Mouse (Mus musculus) MEL (cell line): ENCODE results near the gene Gm6217.
"Not testable (repeated sequence)": the region's sequence is repeated elsewhere in the genome, so short reads cannot be mapped to it uniquely, and the experiment has no call there.

Experiments
- CTCF ChIP-seq, 3 experiments: IDR thresholded peaks in 2 of 3; conservative IDR thresholded peaks in 1 of 3; 2 replicates each; pipeline ENCODE4 v1.5.1; 2011 to 2012; ENCODE audit warnings: low read length in 3 of 3, low read depth in 2 of 3, mild to moderate bottlenecking in 2 of 3, improper control_type of control experiment in 1 of 3, inconsistent platforms in 1 of 3, mixed read lengths in 1 of 3, moderate library complexity in 1 of 3; ENCODE audit not compliant: control insufficient read depth in 1 of 3, insufficient read depth in 1 of 3, poor library complexity in 1 of 3, severe bottlenecking in 1 of 3
- EP300 ChIP-seq, 2 experiments: IDR thresholded peaks; 2 replicates each; pipeline ENCODE4 v1.6.1; 2011; ENCODE audit warnings: improper control_type of control experiment in 2 of 2, low read length in 2 of 2, low read depth in 1 of 2, mild to moderate bottlenecking in 1 of 2
- GATA1 ChIP-seq: IDR thresholded peaks from 2 replicates; pipeline ENCODE4 v1.6.1; 2011; ENCODE audit warnings: low read depth, low read length, improper control_type of control experiment
- HCFC1 ChIP-seq: IDR thresholded peaks from 2 replicates; pipeline ENCODE4 v1.6.1; 2012; ENCODE audit warnings: low read depth, mild to moderate bottlenecking, inconsistent platforms, low read length, improper control_type of control experiment, moderate library complexity
- POLR2A ChIP-seq, 2 experiments: IDR thresholded peaks; 2 replicates each; pipeline ENCODE4 v1.6.1; 2011 to 2012; ENCODE audit warnings: low read length in 2 of 2, mild to moderate bottlenecking in 2 of 2, control low read depth in 1 of 2, improper control_type of control experiment in 1 of 2, low read depth in 1 of 2, moderate library complexity in 1 of 2; ENCODE audit not compliant: control insufficient read depth in 1 of 2, insufficient read depth in 1 of 2, poor library complexity in 1 of 2
- POLR2AphosphoS5 ChIP-seq: IDR thresholded peaks from 2 replicates; pipeline ENCODE4 v1.6.1; 2012; ENCODE audit warnings: low read depth, borderline replicate concordance, mild to moderate bottlenecking, inconsistent platforms, low read length, moderate library complexity, mixed read lengths
- ZC3H11A ChIP-seq: IDR thresholded peaks from 2 replicates; pipeline ENCODE4 v1.6.1; 2012; ENCODE audit warnings: low read depth, mild to moderate bottlenecking, inconsistent platforms, low read length, improper control_type of control experiment

DNA sequence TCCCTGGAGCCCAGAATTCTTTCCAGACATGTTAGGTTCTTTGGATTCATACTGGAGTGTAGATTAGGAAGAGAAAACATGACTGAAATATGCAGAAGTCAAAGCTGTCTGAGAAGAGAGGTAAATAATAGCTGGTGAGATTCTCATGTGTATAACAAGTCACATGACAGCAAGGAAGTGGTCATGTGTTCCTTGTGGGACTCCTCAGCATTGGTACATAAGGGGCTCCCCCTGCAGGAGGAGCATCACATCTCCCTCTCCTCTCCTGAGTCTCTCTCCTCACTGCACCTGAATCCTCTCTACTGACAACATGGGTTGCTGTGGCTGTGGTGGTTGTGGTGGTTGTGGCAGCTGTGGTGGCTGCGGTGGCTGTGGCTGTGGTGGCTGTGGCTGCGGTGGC is 14.8 kb upstream of the Gm6217 start:
- not testable (repeated sequence) for TF ChIP-seq GATA1; CTCF (IDR thresholded peaks at IDR 0.05 in 2 of 3, conservative IDR thresholded peaks at IDR 0.05 in 1 of 3; ENCODE audit: control insufficient read depth in 1 of 3, insufficient read depth in 1 of 3, low read depth in 2 of 3, low read length in 3 of 3, poor library complexity in 1 of 3, severe bottlenecking in 1 of 3); POLR2A (IDR thresholded peaks at IDR 0.05; ENCODE audit: control insufficient read depth in 1 of 2, insufficient read depth in 1 of 2, low read depth in 1 of 2, low read length in 2 of 2, poor library complexity in 1 of 2); POLR2AphosphoS5; EP300 (IDR thresholded peaks at IDR 0.05; ENCODE audit: low read depth in 1 of 2, low read length in 2 of 2); HCFC1; ZC3H11A
